Mouse (Mus musculus): ENCODE data around the gene Cux2. TPM values are rescaled to one million over a fixed set of nuclear protein-coding genes. Genes with fewer than 3 reads are reported as not detected.

Cux2 gene
- polyA plus RNA-seq, 1 experiment from 2014 or later: 1.5 TPM

GRCm38 (mm10) chr5:121833159-121833558 lies 216.7 kb downstream of the Cux2 start:
- peaks cover 6% of the 10 kb centered on the region for H3K36me3 ChIP-seq (ENCODE audit: control insufficient read depth, insufficient read depth)
- WGBS: 96% methylated on average over 2 of the region's 2 CpGs
- ATAC-seq: no peak
- H3K4me1 ChIP-seq (replicated peaks; ENCODE audit: control insufficient read depth, insufficient read depth, low read length): peaks cover 6% of the 10 kb centered on the region
- no peak overlapping the region for H3K27ac ChIP-seq (ENCODE audit: low read depth, low read length)
- H3K9me3 ChIP-seq (ENCODE audit: control insufficient read depth): no peaks in the 10 kb centered on the region
- H3K4me3 ChIP-seq (ENCODE audit: low read depth, low read length): no peak overlapping the region
- H3K4me2 ChIP-seq (replicated peaks; ENCODE audit: low read depth): peak overlapping the region; percentile 92
- H3K27me3 ChIP-seq (replicated peaks; ENCODE audit: control insufficient read depth, insufficient read depth, low read length): no peaks in the 10 kb centered on the region
- H3K9ac ChIP-seq (ENCODE audit: low read depth, low read length): no peak overlapping the region
- no peak for TF ChIP-seq CTCF (IDR thresholded peaks at IDR 0.05; ENCODE audit: low read depth)

- no peak for ATAC-seq
- WGBS: 85% methylated on average over 5 of the region's 6 CpGs
- Histone ChIP-seq H3K27me3 (replicated peaks; ENCODE audit: control insufficient read depth, insufficient read depth, low read length) (no peaks in the 10 kb centered on the region), H3K9me3 (ENCODE audit: control insufficient read depth) (no peaks in the 10 kb centered on the region), H3K36me3 (ENCODE audit: control insufficient read depth, insufficient read depth) (peaks cover 12% of the 10 kb centered on the region), H3K4me1 (replicated peaks; ENCODE audit: control insufficient read depth, insufficient read depth, low read length) (peaks cover 9% of the 10 kb centered on the region), H3K4me3 (ENCODE audit: low read depth, low read length) (no peak overlapping the region), H3K27ac (ENCODE audit: low read depth, low read length) (no peak overlapping the region), H3K4me2 (replicated peaks; ENCODE audit: low read depth) (0 out of 2 replicates have a peak overlapping the region, but pooled peaks have one; percentile 3), H3K9ac (ENCODE audit: low read depth, low read length) (no peak overlapping the region)
- TF ChIP-seq CTCF (IDR thresholded peaks at IDR 0.05; ENCODE audit: low read depth): no peak
Observed at GRCm38 (mm10) chr5:121832376-121833155, 217.3 kb downstream of the Cux2 start.

GRCm38 (mm10) chr5:121831002-121831601 lies 218.8 kb downstream of the Cux2 start:
- Histone ChIP-seq H3K27me3 (replicated peaks; ENCODE audit: control insufficient read depth, insufficient read depth, low read length) (no peaks in the 10 kb centered on the region), H3K9ac (ENCODE audit: low read depth, low read length) (no peak overlapping the region), H3K4me1 (replicated peaks; ENCODE audit: control insufficient read depth, insufficient read depth, low read length) (peaks cover 12% of the 10 kb centered on the region), H3K4me3 (ENCODE audit: low read depth, low read length) (no peak overlapping the region), H3K9me3 (ENCODE audit: control insufficient read depth) (no peaks in the 10 kb centered on the region), H3K4me2 (replicated peaks; ENCODE audit: low read depth) (no peak overlapping the region), H3K36me3 (ENCODE audit: control insufficient read depth, insufficient read depth) (peaks cover 12% of the 10 kb centered on the region), H3K27ac (ENCODE audit: low read depth, low read length) (no peak overlapping the region)
- 91% methylated on average over 6 of the region's 6 CpGs for WGBS
- TF ChIP-seq CTCF (IDR thresholded peaks at IDR 0.05; ENCODE audit: low read depth): no peak
- ATAC-seq: no peak

GRCm38 (mm10) chr5:121828491-121829432 lies 221.1 kb downstream of the Cux2 start:
- WGBS: 25% methylated on average over 79 of the region's 82 CpGs
- TF ChIP-seq CTCF (IDR thresholded peaks at IDR 0.05; ENCODE audit: low read depth): 0 out of 2 replicates have a peak, but pooled peaks have one; percentile 29
- ATAC-seq: peak; percentile 54
- Histone ChIP-seq H3K9ac (ENCODE audit: low read depth, low read length) (peak overlapping the region; percentile 45), H3K4me1 (replicated peaks; ENCODE audit: control insufficient read depth, insufficient read depth, low read length) (peaks cover 12% of the 10 kb centered on the region; the same call in 1 of the 2 replicates), H3K4me2 (replicated peaks; ENCODE audit: low read depth) (peak overlapping the region; percentile 65), H3K4me3 (ENCODE audit: low read depth, low read length) (peak overlapping the region; percentile 26), H3K36me3 (ENCODE audit: control insufficient read depth, insufficient read depth) (peaks cover 25% of the 10 kb centered on the region), H3K9me3 (ENCODE audit: control insufficient read depth) (no peaks in the 10 kb centered on the region), H3K27ac (ENCODE audit: low read depth, low read length) (peak overlapping the region; percentile 81), H3K27me3 (replicated peaks; ENCODE audit: control insufficient read depth, insufficient read depth, low read length) (no peaks in the 10 kb centered on the region)

GRCm38 (mm10) chr5:121827876-121828275 lies 222.0 kb downstream of the Cux2 start:
- WGBS: 61% methylated on average over 4 of the region's 4 CpGs
- H3K9me3 ChIP-seq (ENCODE audit: control insufficient read depth): no peaks in the 10 kb centered on the region
- H3K4me1 ChIP-seq (replicated peaks; ENCODE audit: control insufficient read depth, insufficient read depth, low read length): 0 out of 2 replicates have a peak, but pooled peaks cover 10% of the 10 kb centered on the region
- H3K4me2 ChIP-seq (replicated peaks; ENCODE audit: low read depth): peak overlapping the region; percentile 65
- H3K36me3 ChIP-seq (ENCODE audit: control insufficient read depth, insufficient read depth): peaks cover 29% of the 10 kb centered on the region
- peak overlapping the region; percentile 81; the same call in 1 of the 2 replicates for H3K27ac ChIP-seq (ENCODE audit: low read depth, low read length)
- peak overlapping the region; percentile 26; the same call in 1 of the 2 replicates for H3K4me3 ChIP-seq (ENCODE audit: low read depth, low read length)
- H3K27me3 ChIP-seq (replicated peaks; ENCODE audit: control insufficient read depth, insufficient read depth, low read length): no peaks in the 10 kb centered on the region
- no peak for TF ChIP-seq CTCF (IDR thresholded peaks at IDR 0.05; ENCODE audit: low read depth)
- peak overlapping the region; percentile 4; the same call in 1 of the 2 replicates for H3K9ac ChIP-seq (ENCODE audit: low read depth, low read length)
- ATAC-seq: peak; percentile 45

All from intestine, postnatal 0 days (tissue).